Mouse (Mus musculus) liver, embryonic 14.5 days (tissue): Measurements from ENCODE around the gene Cmtm2a. TPM values are rescaled to one million over a fixed set of nuclear protein-coding genes. Genes with fewer than 3 reads are reported as not detected.
"Not testable (repeated sequence)": the region's sequence is repeated elsewhere in the genome, so short reads cannot be mapped to it uniquely, and the experiment has no call there.

ENCODE experiments used
- ATAC-seq: fragments of 200-750 bp; cut with Nextera tagmentation; 2 replicates; pipeline ENCODE4 v1.8.0; 2017; ENCODE audit warnings: moderate number of reproducible peaks, mild to moderate bottlenecking, moderate library complexity; ENCODE audit not compliant: insufficient read depth
- DNase-seq, 3 experiments: peaks; one replicate each; pipeline ENCODE4 v3.0.0-alpha.2; 2012 to 2013; ENCODE audit warnings: low read depth in 3 of 3, low spot score in 3 of 3
- H3K27ac ChIP-seq: fragments of 300-500 bp; sonication (generic); 2 replicates; pipeline ENCODE4 v1.5.1; 2014; ENCODE audit warnings: moderate library complexity, mild to moderate bottlenecking, control low read depth, inconsistent platforms
- H3K27me3 ChIP-seq: fragments of 300-500 bp; sonication (generic); 2 replicates; pipeline ENCODE4 v1.6.1; 2014; ENCODE audit warnings: mild to moderate bottlenecking, low read length, moderate library complexity; ENCODE audit not compliant: control insufficient read depth, insufficient read depth
- H3K36me3 ChIP-seq: fragments of 300-500 bp; sonication (generic); replicated peaks from 2 replicates; pipeline ENCODE4 v1.6.1; 2014; ENCODE audit warnings: low read depth; ENCODE audit not compliant: control insufficient read depth, insufficient read depth
- H3K4me1 ChIP-seq, 2 experiments: fragments of 200-500 bp in 1 of 2; fragments of 300-500 bp in 1 of 2; sonication (generic) in 1 of 2; replicated peaks; 2 replicates each; pipeline ENCODE4 v1.6.1; 2012 to 2014; ENCODE audit warnings: antibody characterized with exemption in 1 of 2, inconsistent platforms in 1 of 2, low read length in 1 of 2; ENCODE audit not compliant: control insufficient read depth in 2 of 2, insufficient read depth in 2 of 2
- H3K4me2 ChIP-seq: fragments of 300-500 bp; sonication (generic); 2 replicates; pipeline ENCODE4 v1.6.1; 2014; ENCODE audit warnings: low read depth, mild to moderate bottlenecking, control low read depth, moderate library complexity
- H3K4me3 ChIP-seq, 2 experiments: fragments of 200-500 bp in 1 of 2; fragments of 300-500 bp in 1 of 2; sonication (generic) in 1 of 2; 2 replicates each; pipeline ENCODE4 v1.5.1; 2012 to 2014; ENCODE audit warnings: low read depth in 2 of 2, low read length in 2 of 2, mild to moderate bottlenecking in 2 of 2, control low read depth in 1 of 2, inconsistent platforms in 1 of 2, moderate library complexity in 1 of 2; ENCODE audit not compliant: insufficient read depth in 1 of 2
- H3K9ac ChIP-seq: fragments of 300-500 bp; sonication (generic); replicated peaks from 2 replicates; pipeline ENCODE4 v1.6.1; 2014; ENCODE audit warnings: mild to moderate bottlenecking, control low read depth, moderate library complexity
- H3K9me3 ChIP-seq: fragments of 300-500 bp; sonication (generic); 2 replicates; pipeline ENCODE4 v1.6.1; 2016; ENCODE audit warnings: low read length, mixed read lengths; ENCODE audit not compliant: control insufficient read depth
- CTCF ChIP-seq: IDR thresholded peaks from 2 replicates; pipeline ENCODE4 v1.5.1; 2016; ENCODE audit warnings: antibody characterized with exemption, low read depth, control low read depth
- EP300 ChIP-seq: IDR thresholded peaks from 2 replicates; pipeline ENCODE4 v1.6.1; 2016; ENCODE audit warnings: antibody characterized with exemption, low read depth
- WGBS: fragments of 180-500 bp; shearing (Covaris S2); extraction: QIAGEN DNeasy Blood & Tissue Kit; methylation state at CpG from one replicate; pipeline ENCODE4 v1.1.7; 2014; ENCODE audit not compliant: insufficient replicate concordance; 5-methylcytosine and 5-hydroxymethylcytosine counted together
- polyA plus RNA-seq, 2 experiments: library from polyadenylated mRNA; depleted of rRNA in 1 of 2; stranded (reverse) in 1 of 2; unstranded in 1 of 2; fragments of >200 nt; fragmentation: Nextera tagmentation in 1 of 2; extraction: Ambion mirVana in 1 of 2; gene quantifications; 2 replicates each; pipeline versions ENCODE4 v1.2.1 to v1.2.3; 2012 to 2014

Gene Cmtm2a
- polyA plus RNA-seq, 2 experiments: not detected

- H3K27me3 ChIP-seq, H3K27ac ChIP-seq, H3K36me3 ChIP-seq, H3K4me2 ChIP-seq, H3K9me3 ChIP-seq, H3K9ac ChIP-seq, DNase-seq, H3K4me3 ChIP-seq, H3K4me1 ChIP-seq, ATAC-seq: not testable (repeated sequence)
- 42% methylated on average over 6 of the region's 6 CpGs for WGBS
These were observed 15.4 kb upstream of the Cmtm2a start for GRCm38 (mm10) chr8:104308341-104308740.

DNA sequence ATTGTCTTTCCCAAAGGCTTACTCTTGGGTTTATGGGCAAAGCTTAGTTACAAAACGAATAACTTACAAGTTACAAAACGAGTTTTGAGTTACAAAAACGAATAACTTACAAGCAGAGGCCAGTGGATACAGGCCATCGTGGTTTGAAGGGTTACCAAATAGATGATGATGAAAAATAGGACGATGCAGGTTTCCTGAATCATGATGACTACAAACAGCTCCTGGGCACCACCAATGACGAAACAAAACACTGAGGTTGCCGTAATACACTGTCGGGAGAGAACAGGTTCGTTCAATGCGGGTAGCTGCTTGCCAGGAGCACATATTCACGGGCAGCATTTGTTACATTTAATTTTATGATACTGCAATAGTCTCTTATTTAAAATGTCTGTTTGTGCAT lies 12.0 kb upstream of the Cmtm2a start:
- Histone ChIP-seq H3K4me2 (no peak overlapping the region), H3K4me3 (no peak overlapping the region), H3K9ac (no peak overlapping the region), H3K27me3 (no peaks in the 10 kb centered on the region), H3K27ac (no peak overlapping the region), H3K9me3 (no peaks in the 10 kb centered on the region), H3K4me1 (no peaks in the 10 kb centered on the region; a peak in 1 of 4 replicates), H3K36me3 (no peaks in the 10 kb centered on the region)
- DNase-seq: no peak
- ATAC-seq: no peak
- TF ChIP-seq EP300 (no peak), CTCF (no peak)
- 64% methylated on average over 11 of the region's 11 CpGs for WGBS

- H3K9ac ChIP-seq, H3K27ac ChIP-seq, ATAC-seq, H3K4me1 ChIP-seq, H3K27me3 ChIP-seq, H3K36me3 ChIP-seq, H3K4me2 ChIP-seq, DNase-seq, H3K9me3 ChIP-seq, H3K4me3 ChIP-seq: not testable (repeated sequence)
- WGBS: 72% methylated on average over 4 of the region's 4 CpGs
These were observed 9.6 kb upstream of the Cmtm2a start for GRCm38 (mm10) chr8:104302536-104302935.

DNA sequence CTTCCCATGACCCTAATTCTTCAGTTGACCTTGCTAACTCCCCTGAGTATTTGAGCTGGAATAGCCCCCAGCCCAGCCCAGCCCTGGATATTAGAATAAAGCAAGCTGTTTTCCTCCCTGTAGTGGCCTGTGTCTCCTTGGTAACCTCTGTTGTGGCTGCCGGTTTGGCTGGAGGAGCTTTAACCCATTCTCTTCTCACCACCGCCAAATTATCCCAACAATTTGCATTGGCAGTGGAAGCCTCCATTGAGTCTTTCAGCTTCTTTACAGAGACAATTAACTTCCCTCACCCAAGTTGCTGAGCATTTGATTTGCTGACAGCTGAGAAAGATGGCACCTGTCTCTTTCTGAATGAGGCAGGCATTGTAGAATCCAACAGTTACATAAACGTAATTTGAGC lies 8.6 kb upstream of the Cmtm2a start:
- H3K36me3 ChIP-seq, H3K9me3 ChIP-seq, H3K4me3 ChIP-seq, H3K27ac ChIP-seq, H3K27me3 ChIP-seq, ATAC-seq, H3K9ac ChIP-seq, H3K4me2 ChIP-seq, H3K4me1 ChIP-seq, DNase-seq: not testable (repeated sequence)
- 41% methylated on average over 3 of the region's 3 CpGs for WGBS

- Histone ChIP-seq H3K4me1 (peaks cover 0 to 2% of the 10 kb centered on the region in 2 experiments; a peak in 1 of 4 replicates), H3K27me3 (no peaks in the 10 kb centered on the region), H3K4me2 (no peak overlapping the region), H3K36me3 (no peaks in the 10 kb centered on the region), H3K4me3 (no peak overlapping the region), H3K9me3 (no peaks in the 10 kb centered on the region), H3K9ac (no peak overlapping the region), H3K27ac (no peak overlapping the region)
- ATAC-seq (no peak), DNase-seq (no peak)
- 62% methylated on average over 1 of the region's 1 CpGs for whole genome bisulfite sequencing
- no peak for TF ChIP-seq CTCF
- TF ChIP-seq EP300: no peak
These were observed 1.4 kb upstream of the Cmtm2a start for GRCm38 (mm10) chr8:104294396-104294795.

DNA sequence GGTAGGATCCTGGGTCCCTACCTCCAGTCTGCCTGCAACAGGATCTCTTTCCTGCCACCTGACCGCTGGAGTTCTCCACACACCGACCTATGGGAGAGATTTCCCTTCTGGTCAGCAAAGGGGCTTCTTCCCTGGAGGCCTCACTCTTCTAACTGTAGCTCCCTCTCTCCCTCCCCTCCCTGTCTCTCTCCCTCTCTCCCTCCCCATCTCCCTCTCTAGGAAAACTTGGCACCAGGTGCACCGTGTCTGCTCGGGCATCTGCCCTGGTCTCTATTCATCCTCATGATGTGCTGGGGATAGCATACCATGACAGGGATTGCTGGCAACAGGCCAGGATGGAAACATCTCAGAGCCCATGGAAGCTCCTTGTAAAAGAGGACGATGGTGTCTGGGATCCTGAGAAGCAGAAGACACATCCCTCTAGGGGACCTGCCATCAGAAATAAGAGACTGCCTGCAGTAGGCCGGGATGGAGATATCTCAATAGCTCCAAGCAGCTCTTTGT lies 24.0 kb downstream of the Cmtm2a start:
- Histone ChIP-seq H3K9me3 (no peaks in the 10 kb centered on the region), H3K4me3 (no peak overlapping the region), H3K4me1 (no peaks in the 10 kb centered on the region), H3K27ac (no peak overlapping the region), H3K36me3 (no peaks in the 10 kb centered on the region), H3K27me3 (no peaks in the 10 kb centered on the region), H3K4me2 (no peak overlapping the region), H3K9ac (no peak overlapping the region)
- WGBS: 74% methylated on average over 6 of the region's 6 CpGs
- TF ChIP-seq CTCF (no peak), EP300 (no peak)
- DNase-seq (no peak), ATAC-seq (no peak)
